Mouse (Mus musculus) liver, adult (tissue): ENCODE data around the gene Ttll6.

Experiments
- GATA4 ChIP-seq: IDR thresholded peaks from 2 replicates; pipeline ENCODE4 v1.6.1; 2014; ENCODE audit warnings: mild to moderate bottlenecking, low read length; ENCODE audit not compliant: insufficient replicate concordance

The Ttll6 gene

GRCm38 (mm10) chr11:96203182-96203788 is 69.7 kb downstream of the Ttll6 start:
- no peak for TF ChIP-seq GATA4

GRCm38 (mm10) chr11:96203789-96204186 is 70.2 kb downstream of the Ttll6 start:
- TF ChIP-seq GATA4: no peak

- no peak for TF ChIP-seq GATA4
These were observed 70.8 kb downstream of the Ttll6 start for GRCm38 (mm10) chr11:96204351-96204750.

GRCm38 (mm10) chr11:96205426-96206131 is 72.0 kb downstream of the Ttll6 start:
- no peak for TF ChIP-seq GATA4
